Mouse (Mus musculus): ENCODE data around the gene Khsrp.

DNA sequence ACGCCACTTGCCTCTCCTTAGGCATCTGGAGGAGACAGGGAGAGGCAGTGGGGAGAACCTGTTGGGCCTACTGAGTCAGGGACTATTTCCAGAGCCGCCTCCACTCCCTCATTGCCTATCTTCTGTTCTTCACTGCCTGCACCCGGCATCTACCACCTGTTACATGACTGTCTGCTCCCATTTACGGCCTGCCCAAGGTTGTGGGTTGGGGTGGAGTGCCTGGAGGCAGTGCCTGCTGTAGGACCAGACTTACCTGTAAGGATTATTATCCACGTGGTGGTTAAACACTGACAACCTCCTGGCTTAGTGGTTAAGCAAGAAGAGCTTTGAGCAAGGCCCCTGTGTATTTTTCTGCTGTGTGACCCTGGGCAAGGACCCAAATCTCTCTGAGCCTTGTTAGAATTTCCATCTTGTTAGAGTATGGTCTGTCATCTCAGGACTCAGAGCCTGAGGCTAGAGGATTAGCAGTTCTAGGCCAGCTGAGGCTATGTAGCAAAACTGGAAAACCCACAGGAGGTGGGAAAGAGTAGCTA, 56.5 kb downstream of the Khsrp start:
- TF ChIP-seq CEBPB (IDR thresholded peaks at IDR 0.05; ENCODE audit: insufficient read depth, poor library complexity, severe bottlenecking) (no peak), POLR2A (IDR thresholded peaks at IDR 0.05; ENCODE audit: insufficient read length, low read depth) (no peak), E2F4 (IDR thresholded peaks at IDR 0.05; ENCODE audit: insufficient read depth) (no peak), TCF3 (IDR thresholded peaks at IDR 0.05; ENCODE audit: insufficient read length, low read depth) (no peak), TCF12 (IDR thresholded peaks at IDR 0.05; ENCODE audit: insufficient read depth, poor library complexity, severe bottlenecking) (no peak)
